Mouse (Mus musculus): ENCODE data around the gene Gsto2. TPM values are rescaled to one million over a fixed set of nuclear protein-coding genes. Genes with fewer than 3 reads are reported as not detected.

Gsto2 gene
- polyA plus RNA-seq, 1 experiment from 2014 or later: 1.1 TPM

DNA sequence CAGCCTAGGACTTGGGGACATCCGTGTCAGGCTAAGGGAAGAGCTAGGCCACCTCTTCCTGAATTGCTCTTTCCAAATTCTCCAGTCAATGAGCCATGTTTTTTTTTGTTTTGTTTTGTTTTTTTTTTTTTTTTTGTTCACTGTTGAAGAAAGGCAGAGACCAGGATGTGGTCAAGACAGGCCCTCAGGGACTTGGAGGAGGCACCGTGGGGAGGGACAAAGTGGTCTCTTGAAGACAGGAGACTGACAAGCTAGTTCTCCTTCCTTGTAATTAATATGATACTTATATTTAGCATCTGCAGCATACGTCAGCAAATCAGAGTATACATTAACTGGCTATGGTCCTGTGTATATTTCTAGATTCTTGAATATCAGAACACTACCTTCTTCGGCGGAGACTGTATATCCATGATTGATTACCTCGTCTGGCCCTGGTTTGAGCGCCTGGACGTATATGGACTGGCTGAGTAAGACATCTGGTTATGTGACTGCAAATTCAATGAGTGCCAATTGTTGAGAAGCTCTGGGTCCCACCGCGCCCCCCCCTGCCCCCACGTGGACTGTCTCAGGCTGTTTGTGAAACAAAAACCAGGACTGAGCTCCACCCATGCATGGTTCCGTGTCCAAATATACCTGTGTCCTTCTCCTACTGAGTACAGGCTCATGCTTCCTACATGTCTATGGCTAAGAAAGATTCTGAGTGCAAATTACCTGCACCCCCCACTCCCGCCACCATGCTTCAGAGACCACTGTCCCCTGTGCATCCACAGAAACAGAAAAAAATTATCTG is 19.2 kb downstream of the Gsto2 start:
- ATAC-seq (ENCODE audit: low FRiP score): no peak
- no peaks in the 10 kb centered on the region for H3K36me3 ChIP-seq
- H3K27ac ChIP-seq: no peak overlapping the region
- H3K9ac ChIP-seq: no peak overlapping the region
- H3K4me2 ChIP-seq: no peak overlapping the region
- no peaks in the 10 kb centered on the region for H3K27me3 ChIP-seq
- WGBS: 73% methylated on average over 13 of the region's 13 CpGs
- H3K4me3 ChIP-seq: no peak overlapping the region
- peaks cover 21% of the 10 kb centered on the region for H3K4me1 ChIP-seq (replicated peaks)
- H3K9me3 ChIP-seq: no peaks in the 10 kb centered on the region

DNA sequence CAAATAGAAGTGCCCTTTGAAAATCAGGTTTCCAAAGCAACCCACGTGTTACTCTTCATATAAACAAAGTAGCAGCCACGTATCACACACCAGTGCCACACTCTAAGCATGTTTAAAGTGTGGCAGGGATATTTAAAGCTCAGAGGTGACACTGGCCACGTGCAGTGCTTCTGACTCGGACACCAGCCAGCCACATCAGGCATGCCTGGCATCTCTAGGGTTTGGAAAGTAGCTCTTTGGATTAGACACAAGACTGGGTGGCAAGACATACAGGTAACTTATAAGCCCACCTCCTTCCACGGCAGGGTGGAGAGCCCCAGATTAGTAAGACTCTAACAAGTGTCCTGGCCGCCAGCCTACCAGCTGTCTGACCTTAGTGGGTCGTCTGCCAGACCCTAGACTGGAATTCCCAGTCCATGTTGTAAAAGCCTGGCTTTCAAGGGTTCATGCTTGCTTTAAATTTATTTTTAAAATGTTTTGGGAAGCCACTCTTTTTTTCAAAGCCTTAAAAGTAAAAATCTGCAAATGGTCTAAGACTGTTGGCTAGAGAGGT is 19.9 kb downstream of the Gsto2 start:
- Histone ChIP-seq H3K4me2 (no peak overlapping the region), H3K4me1 (replicated peaks) (peaks cover 21% of the 10 kb centered on the region), H3K9me3 (no peaks in the 10 kb centered on the region), H3K27ac (no peak overlapping the region), H3K9ac (no peak overlapping the region), H3K4me3 (no peak overlapping the region), H3K27me3 (no peaks in the 10 kb centered on the region), H3K36me3 (no peaks in the 10 kb centered on the region)
- no peak for ATAC-seq (ENCODE audit: low FRiP score)
- WGBS: 73% methylated on average over 7 of the region's 7 CpGs

DNA sequence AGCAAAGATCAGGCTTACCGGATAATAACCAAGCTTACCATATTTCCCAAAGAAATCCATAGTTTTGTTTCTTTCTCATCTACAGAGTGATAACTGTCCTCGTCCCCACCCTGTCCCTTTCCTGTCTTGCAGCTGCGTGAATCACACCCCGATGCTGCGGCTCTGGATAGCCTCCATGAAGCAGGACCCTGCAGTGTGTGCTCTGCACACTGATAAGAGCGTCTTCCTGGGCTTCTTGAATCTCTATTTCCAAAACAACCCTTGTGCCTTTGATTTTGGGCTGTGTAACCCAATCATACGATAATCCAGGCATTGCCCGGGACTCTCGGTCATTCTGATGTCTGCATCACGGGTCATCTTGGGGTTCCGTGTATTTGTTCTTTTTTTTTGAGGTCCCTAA is 20.6 kb downstream of the Gsto2 start:
- Histone ChIP-seq H3K9me3 (no peaks in the 10 kb centered on the region), H3K4me3 (no peak overlapping the region), H3K4me1 (replicated peaks) (peaks cover 16% of the 10 kb centered on the region), H3K9ac (no peak overlapping the region), H3K27ac (no peak overlapping the region), H3K36me3 (no peaks in the 10 kb centered on the region), H3K4me2 (no peak overlapping the region), H3K27me3 (no peaks in the 10 kb centered on the region)
- ATAC-seq (ENCODE audit: low FRiP score): no peak
- WGBS: 87% methylated on average over 11 of the region's 11 CpGs

DNA sequence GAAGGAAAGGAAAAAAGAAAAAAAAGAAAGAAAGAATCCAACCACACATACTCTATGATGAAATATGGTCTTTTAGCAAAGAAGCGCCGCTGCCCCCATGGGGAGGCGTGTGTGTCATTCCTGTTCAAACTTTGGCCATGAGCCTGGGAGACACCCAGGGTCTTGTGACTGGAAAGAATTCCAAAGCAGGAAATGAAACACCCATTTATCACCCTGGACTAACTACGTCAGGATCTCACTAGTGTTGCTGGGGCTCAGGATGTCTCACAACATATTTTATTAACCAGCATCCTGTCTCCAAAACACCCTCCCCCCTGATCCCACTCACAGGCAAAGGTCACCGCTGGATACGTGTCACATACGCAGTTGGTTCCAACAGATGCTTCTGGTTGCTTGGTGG is 21.3 kb downstream of the Gsto2 start:
- Histone ChIP-seq H3K9me3 (no peaks in the 10 kb centered on the region), H3K27me3 (no peaks in the 10 kb centered on the region), H3K9ac (no peak overlapping the region), H3K36me3 (no peaks in the 10 kb centered on the region), H3K27ac (no peak overlapping the region), H3K4me2 (no peak overlapping the region), H3K4me1 (replicated peaks) (peaks cover 16% of the 10 kb centered on the region), H3K4me3 (no peak overlapping the region)
- no peak for ATAC-seq (ENCODE audit: low FRiP score)
- WGBS: 71% methylated on average over 7 of the region's 7 CpGs

DNA sequence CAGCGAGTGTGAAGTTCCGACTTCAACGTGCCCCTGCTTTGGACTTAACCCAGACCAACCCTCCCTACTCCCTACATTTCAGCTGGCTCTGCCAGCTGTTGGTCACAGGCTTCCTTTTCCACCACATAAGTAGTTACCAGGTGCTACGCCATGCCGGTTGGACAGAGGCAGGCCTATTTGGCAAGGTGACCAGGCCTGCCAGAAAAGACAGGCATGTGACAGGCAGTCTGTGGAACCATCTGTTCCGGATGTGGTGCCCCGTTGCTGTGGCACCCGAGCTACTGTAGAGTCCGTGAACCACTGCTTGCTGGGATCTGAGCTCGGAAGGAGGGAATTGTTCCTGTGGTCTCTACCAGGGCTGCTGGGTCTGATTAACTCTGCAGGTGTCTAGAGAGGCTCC is 22.1 kb downstream of the Gsto2 start:
- H3K4me1 ChIP-seq (replicated peaks): peaks cover 16% of the 10 kb centered on the region
- no peak overlapping the region for H3K4me3 ChIP-seq
- 84% methylated on average over 10 of the region's 10 CpGs for WGBS
- no peaks in the 10 kb centered on the region for H3K27me3 ChIP-seq
- no peaks in the 10 kb centered on the region for H3K9me3 ChIP-seq
- H3K27ac ChIP-seq: no peak overlapping the region
- no peak for ATAC-seq (ENCODE audit: low FRiP score)
- H3K4me2 ChIP-seq: no peak overlapping the region
- H3K36me3 ChIP-seq: no peaks in the 10 kb centered on the region
- no peak overlapping the region for H3K9ac ChIP-seq

DNA sequence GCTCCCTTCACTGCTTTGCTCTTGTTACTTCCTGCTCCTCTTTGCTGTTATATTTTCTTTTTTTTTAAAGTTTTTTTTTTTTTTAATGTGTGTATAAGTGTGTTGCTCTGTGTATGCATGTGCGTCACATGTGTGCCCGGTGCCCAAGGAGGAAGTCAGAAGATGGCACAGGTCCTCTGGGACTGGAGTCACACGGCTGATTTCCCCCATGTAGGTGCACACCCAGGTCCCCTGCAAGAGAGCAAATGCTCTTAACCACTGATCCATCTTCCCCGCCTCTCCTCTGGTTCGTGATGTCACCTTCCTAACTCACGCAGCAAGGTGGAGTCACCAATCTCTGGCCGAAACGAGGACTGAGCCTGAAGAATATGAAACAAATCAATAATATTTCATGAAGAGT is 22.7 kb downstream of the Gsto2 start:
- no peaks in the 10 kb centered on the region for H3K36me3 ChIP-seq
- no peak overlapping the region for H3K4me3 ChIP-seq
- no peak overlapping the region for H3K27ac ChIP-seq
- no peak overlapping the region for H3K9ac ChIP-seq
- no peak for ATAC-seq (ENCODE audit: low FRiP score)
- H3K9me3 ChIP-seq: no peaks in the 10 kb centered on the region
- 94% methylated on average over 8 of the region's 8 CpGs for WGBS
- peaks cover 11% of the 10 kb centered on the region for H3K4me1 ChIP-seq (replicated peaks)
- no peak overlapping the region for H3K4me2 ChIP-seq
- no peaks in the 10 kb centered on the region for H3K27me3 ChIP-seq

DNA sequence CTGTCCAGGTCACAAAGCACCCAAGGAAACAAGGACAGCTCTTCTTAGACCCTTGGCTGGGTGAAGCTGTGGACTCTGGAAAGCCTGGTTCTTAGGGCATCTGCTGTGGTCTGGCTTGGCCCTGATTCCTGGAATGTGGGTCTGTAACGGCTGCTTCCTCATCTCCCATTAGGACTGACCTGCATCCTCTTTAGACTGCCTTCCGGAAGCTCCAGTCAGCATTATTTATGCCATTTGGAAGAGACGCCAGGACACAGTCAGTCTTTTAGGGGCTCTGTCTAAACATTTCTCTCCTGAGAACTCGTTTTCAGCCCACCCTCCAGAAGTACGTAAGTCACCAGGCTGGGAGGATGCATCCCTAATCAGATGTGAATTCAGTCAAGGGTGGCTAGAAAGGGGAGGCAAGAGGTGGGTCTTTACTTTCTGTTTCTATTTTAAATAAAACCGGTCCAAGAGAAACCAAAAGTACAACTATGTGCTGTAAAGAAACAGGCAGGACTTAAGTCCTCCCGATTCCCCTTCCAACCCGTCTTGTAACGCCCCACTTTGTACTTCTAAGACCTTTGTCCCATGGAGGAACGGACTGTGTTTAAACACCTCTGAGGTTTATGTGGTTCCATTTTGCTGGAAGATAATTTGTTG is 25.3 kb downstream of the Gsto2 start:
- Histone ChIP-seq H3K36me3 (peaks cover 16% of the 10 kb centered on the region; the same call in 1 of the 2 replicates), H3K27ac (no peak overlapping the region), H3K9ac (no peak overlapping the region), H3K9me3 (no peaks in the 10 kb centered on the region), H3K27me3 (no peaks in the 10 kb centered on the region), H3K4me3 (no peak overlapping the region), H3K4me2 (no peak overlapping the region), H3K4me1 (replicated peaks) (no peaks in the 10 kb centered on the region; the same call in 1 of the 2 replicates)
- 78% methylated on average over 10 of the region's 10 CpGs for WGBS
- no peak for ATAC-seq (ENCODE audit: low FRiP score)

DNA sequence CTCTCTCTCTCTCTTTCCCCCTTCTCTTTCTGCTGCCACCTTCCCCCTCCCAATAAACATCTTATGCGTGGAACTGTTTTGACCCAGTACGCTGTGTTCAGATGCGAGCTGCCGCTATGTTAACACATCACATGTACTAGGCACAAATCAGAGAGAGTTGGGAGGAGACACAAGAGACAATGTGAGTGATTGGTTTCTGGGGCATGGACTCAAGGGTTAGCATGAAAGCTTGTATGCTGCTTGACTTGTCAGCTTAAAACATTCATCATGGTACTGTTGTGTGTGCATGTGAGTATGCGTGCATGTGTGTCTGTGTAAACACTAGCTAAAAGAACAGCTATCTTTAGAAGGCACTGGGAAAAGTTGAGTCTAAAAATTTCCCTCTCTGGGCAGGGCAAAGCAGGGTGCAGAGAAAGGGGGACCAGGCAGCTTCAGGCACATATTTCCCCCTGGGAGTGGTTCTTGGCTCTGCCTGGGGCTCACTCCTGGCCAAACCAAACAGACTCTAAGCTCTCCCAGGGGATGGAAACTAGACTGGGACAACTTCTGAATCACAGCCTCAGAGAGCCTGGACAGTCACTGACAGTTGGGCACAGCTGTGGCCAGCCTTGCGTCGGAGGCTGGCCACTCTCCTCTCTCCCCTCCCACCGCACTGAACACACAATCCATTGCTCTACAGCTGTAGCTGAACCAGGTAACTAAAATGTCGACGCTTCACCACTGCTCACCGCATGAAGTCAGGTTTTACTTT is 26.4 kb downstream of the Gsto2 start:
- ATAC-seq (ENCODE audit: low FRiP score): no peak
- Histone ChIP-seq H3K27me3 (no peaks in the 10 kb centered on the region), H3K9me3 (no peaks in the 10 kb centered on the region), H3K4me2 (no peak overlapping the region), H3K9ac (no peak overlapping the region), H3K36me3 (peaks cover 27% of the 10 kb centered on the region), H3K4me1 (replicated peaks) (no peaks in the 10 kb centered on the region; the same call in 1 of the 2 replicates), H3K4me3 (no peak overlapping the region), H3K27ac (no peak overlapping the region)
- 78% methylated on average over 11 of the region's 11 CpGs for WGBS

DNA sequence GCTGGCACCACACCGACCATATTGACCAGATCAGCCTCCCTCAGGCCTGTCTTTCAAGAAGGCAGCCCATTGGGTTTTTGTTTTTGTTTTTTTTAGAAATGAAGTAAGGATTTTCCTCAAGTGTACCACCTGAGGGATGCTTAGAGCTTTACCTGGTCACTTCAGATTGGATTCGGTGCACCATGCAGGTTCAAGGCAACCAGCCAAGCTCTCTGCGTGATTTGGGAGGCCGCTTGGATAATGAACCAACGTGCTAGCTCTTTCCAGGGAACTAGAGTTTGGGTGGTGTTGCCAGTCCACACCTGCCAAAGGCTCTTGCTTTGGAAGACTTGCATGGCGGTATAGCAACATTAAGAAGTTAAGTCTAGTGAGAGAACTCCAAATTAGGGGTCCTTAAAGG is 27.8 kb downstream of the Gsto2 start:
- H3K9ac ChIP-seq: no peak overlapping the region
- no peak overlapping the region for H3K4me3 ChIP-seq
- peaks cover 39% of the 10 kb centered on the region for H3K36me3 ChIP-seq
- H3K4me1 ChIP-seq (replicated peaks): no peaks in the 10 kb centered on the region; the same call in 1 of the 2 replicates
- H3K9me3 ChIP-seq: no peaks in the 10 kb centered on the region
- H3K27me3 ChIP-seq: no peaks in the 10 kb centered on the region
- no peak for ATAC-seq (ENCODE audit: low FRiP score)
- H3K27ac ChIP-seq: no peak overlapping the region
- H3K4me2 ChIP-seq: no peak overlapping the region
- 97% methylated on average over 6 of the region's 6 CpGs for WGBS

DNA sequence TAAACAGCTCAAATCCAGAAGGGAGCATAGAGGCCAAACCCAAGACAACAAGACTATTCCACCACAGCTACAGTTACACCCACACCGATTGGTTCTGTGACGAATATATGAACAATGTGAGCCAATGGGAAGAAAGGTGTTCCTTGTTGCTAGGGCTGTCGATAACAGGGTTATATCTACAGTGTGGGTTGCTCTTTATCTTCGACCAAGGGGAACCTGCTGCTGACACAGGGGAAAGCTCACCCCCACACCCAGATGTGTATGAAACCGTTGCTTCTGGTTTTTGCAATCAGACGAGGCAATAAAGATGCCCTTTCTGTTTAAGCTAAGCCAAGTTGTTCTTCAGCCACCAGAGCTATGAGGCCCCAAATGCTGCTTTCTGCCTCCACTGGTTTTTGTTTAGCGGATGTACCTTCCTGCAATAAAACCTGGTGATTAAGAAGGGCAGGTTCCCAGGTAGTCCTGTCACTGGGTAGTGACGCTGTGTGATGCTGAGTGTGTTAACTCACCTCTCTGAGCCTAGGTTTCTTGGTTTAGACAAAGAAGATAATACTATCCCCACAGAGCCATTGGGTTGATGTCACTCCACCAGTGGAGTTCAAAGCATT is 33.2 kb downstream of the Gsto2 start:
- 95% methylated on average over 8 of the region's 8 CpGs for WGBS
- no peak overlapping the region for H3K27ac ChIP-seq
- H3K4me1 ChIP-seq (replicated peaks): peaks cover 21% of the 10 kb centered on the region
- no peak overlapping the region for H3K4me2 ChIP-seq
- H3K9ac ChIP-seq: no peak overlapping the region
- H3K4me3 ChIP-seq: no peak overlapping the region
- no peaks in the 10 kb centered on the region for H3K27me3 ChIP-seq
- H3K9me3 ChIP-seq: no peaks in the 10 kb centered on the region
- no peak for ATAC-seq (ENCODE audit: low FRiP score)
- H3K36me3 ChIP-seq: peaks cover 39% of the 10 kb centered on the region

DNA sequence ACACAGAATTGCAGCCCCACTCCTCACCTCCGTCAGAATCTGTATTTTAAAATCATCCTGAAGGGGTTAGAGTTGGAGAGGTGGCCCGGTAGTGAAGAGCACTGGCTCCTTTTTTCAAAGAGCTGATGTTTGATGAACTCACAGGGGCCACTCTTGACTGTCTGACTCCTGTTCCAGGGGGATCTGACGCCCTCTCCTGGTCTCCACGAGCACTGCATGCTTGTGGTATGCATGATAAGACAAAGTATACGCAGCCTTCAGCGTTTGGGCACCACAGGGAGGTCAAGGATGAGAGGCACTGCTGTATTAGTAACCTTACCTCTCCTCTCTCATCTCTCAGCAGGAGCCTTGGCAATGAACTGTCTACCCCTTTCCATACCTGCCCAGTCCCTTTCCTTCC is 34.7 kb downstream of the Gsto2 start:
- 69% methylated on average over 6 of the region's 6 CpGs for WGBS
- Histone ChIP-seq H3K27ac (no peak overlapping the region), H3K27me3 (no peaks in the 10 kb centered on the region), H3K4me3 (no peak overlapping the region), H3K36me3 (peaks cover 29% of the 10 kb centered on the region), H3K9ac (no peak overlapping the region), H3K4me2 (no peak overlapping the region), H3K4me1 (replicated peaks) (peaks cover 28% of the 10 kb centered on the region), H3K9me3 (no peaks in the 10 kb centered on the region)
- ATAC-seq (ENCODE audit: low FRiP score): no peak

DNA sequence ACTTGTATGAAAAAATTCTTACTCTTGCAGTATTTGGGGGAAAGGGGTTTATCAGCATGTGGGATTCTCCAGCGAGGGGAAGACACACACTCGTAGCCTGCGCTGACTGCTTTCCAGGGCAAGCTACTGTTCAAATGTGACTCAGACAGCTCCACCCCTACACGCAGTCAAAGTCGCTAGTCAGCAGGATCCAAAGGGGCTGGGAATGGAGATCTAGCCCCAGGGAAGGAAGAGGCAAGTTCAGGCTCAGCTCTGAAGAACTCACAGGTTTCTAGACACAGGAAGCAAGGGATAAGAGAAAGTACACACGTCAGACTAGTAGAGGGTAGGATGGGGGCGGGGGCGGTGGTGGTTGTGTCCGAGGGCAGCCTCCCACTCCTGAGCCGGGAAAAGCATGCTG is 35.2 kb downstream of the Gsto2 start:
- H3K9ac ChIP-seq: no peak overlapping the region
- H3K4me3 ChIP-seq: no peak overlapping the region
- no peaks in the 10 kb centered on the region for H3K9me3 ChIP-seq
- ATAC-seq (ENCODE audit: low FRiP score): no peak
- peaks cover 33% of the 10 kb centered on the region for H3K4me1 ChIP-seq (replicated peaks)
- peaks cover 23% of the 10 kb centered on the region for H3K36me3 ChIP-seq
- no peak overlapping the region for H3K27ac ChIP-seq
- H3K27me3 ChIP-seq: no peaks in the 10 kb centered on the region
- no peak overlapping the region for H3K4me2 ChIP-seq
- 90% methylated on average over 10 of the region's 10 CpGs for WGBS

All from hindbrain, embryonic 13.5 days (tissue).